Mouse (Mus musculus) heart, embryonic 10.5 days (tissue): Measurements from ENCODE around the gene Gm14124. TPM values are rescaled to one million over a fixed set of nuclear protein-coding genes. Genes with fewer than 3 reads are reported as not detected.
A peak's percentile ranks its signal among the peaks of the same experiment; 100 is the strongest.
"Not testable (repeated sequence)": the region's sequence is repeated elsewhere in the genome, so short reads cannot be mapped to it uniquely, and the experiment has no call there.

Experiments used
- DNase-seq: peaks from one replicate; pipeline ENCODE4 v3.0.0-alpha.2; 2017; ENCODE audit warnings: low spot score
- H3K27ac ChIP-seq: fragments of 300-500 bp; sonication (generic); 2 replicates; pipeline ENCODE4 v1.5.1; 2016; ENCODE audit warnings: mild to moderate bottlenecking
- H3K27me3 ChIP-seq: fragments of 300-500 bp; sonication (generic); 2 replicates; pipeline ENCODE4 v1.6.1; 2016; ENCODE audit warnings: mild to moderate bottlenecking; ENCODE audit not compliant: poor library complexity, insufficient read depth, severe bottlenecking
- H3K36me3 ChIP-seq: fragments of 300-500 bp; sonication (generic); 2 replicates; pipeline ENCODE4 v1.6.1; 2016; ENCODE audit warnings: mild to moderate bottlenecking, moderate library complexity
- H3K4me1 ChIP-seq: fragments of 300-500 bp; sonication (generic); 2 replicates; pipeline ENCODE4 v1.6.1; 2016; ENCODE audit warnings: mild to moderate bottlenecking
- H3K4me3 ChIP-seq: fragments of 300-500 bp; sonication (generic); 2 replicates; pipeline ENCODE4 v1.5.1; 2016; ENCODE audit warnings: mild to moderate bottlenecking, moderate library complexity
- H3K9me3 ChIP-seq: fragments of 300-500 bp; sonication (generic); 2 replicates; pipeline ENCODE4 v1.6.1; 2016; ENCODE audit warnings: mild to moderate bottlenecking, moderate library complexity
- WGBS: fragments of 180-500 bp; shearing (Covaris S2); methylation state at CpG from one replicate; pipeline ENCODE4 v1.1.7; 2016; 5-methylcytosine and 5-hydroxymethylcytosine counted together
- polyA plus RNA-seq: library from polyadenylated mRNA; unstranded; fragments of >200 nt; fragmentation: Nextera tagmentation; extraction: Ambion mirVana; gene quantifications from 2 replicates; pipeline ENCODE4 v1.2.1, GENCODE M21; 2016

Gm14124 gene
- not detected in 2 replicates for polyA plus RNA-seq

GRCm38 (mm10) chr2:150257291-150257690, at the start of gene Gm14124:
TSS of gene Gm14124 (plus strand) at chr2:150257517.
- WGBS, result 81% methylated on average over 4 of the region's 4 CpGs
- H3K9me3 ChIP-seq, H3K4me1 ChIP-seq, H3K27me3 ChIP-seq, H3K27ac ChIP-seq, H3K4me3 ChIP-seq, H3K36me3 ChIP-seq, DNase-seq: not testable (repeated sequence)

- WGBS, result 1% methylated on average over 15 of the region's 15 CpGs
- H3K27ac ChIP-seq, result peak within 1 kb of the TSS; percentile 79; the same call in 1 of the 2 replicates
These were observed 39.5 kb upstream of the Gm14124 start, which contains the start of gene Zfp937 for GRCm38 (mm10) chr2:150217600-150218362. TSS of gene Zfp937 (plus strand) at chr2:150218073.

DNA sequence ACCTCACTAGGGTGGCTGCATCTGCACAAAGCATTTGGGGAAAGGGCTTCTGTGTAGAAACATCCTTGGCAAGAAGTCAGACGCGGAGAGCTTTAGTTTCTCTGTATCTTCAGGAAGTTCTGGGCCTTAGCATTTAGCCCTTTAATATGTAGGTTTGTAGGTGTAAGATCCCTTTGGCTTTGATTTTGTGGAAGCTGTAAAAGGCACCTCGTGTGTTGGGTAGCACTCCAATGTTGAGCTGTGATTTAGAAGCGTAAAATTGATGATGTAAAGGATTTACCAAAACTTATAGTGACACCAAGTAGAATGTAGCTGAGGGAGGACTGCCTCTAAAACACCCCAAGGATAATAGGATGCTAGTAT, 39.0 kb upstream of the Gm14124 start:
- H3K4me1 ChIP-seq, H3K9me3 ChIP-seq, H3K36me3 ChIP-seq, DNase-seq, H3K27me3 ChIP-seq: not testable (repeated sequence)
- H3K4me3 ChIP-seq, result peak overlapping the region; percentile 53
- H3K27ac ChIP-seq, result peak overlapping the region; percentile 79; the same call in 1 of the 2 replicates
- WGBS, result 20% methylated on average over 4 of the region's 4 CpGs

More at GRCm38 (mm10) chr2:150217600-150218362, 39.5 kb upstream of the Gm14124 start, which contains the start of gene Zfp937:
- peak; percentile 78 for DNase-seq
- H3K27me3 ChIP-seq, H3K4me1 ChIP-seq, H3K9me3 ChIP-seq, H3K36me3 ChIP-seq: not testable (repeated sequence)
- peak within 1 kb of the TSS; percentile 53 for H3K4me3 ChIP-seq

DNA sequence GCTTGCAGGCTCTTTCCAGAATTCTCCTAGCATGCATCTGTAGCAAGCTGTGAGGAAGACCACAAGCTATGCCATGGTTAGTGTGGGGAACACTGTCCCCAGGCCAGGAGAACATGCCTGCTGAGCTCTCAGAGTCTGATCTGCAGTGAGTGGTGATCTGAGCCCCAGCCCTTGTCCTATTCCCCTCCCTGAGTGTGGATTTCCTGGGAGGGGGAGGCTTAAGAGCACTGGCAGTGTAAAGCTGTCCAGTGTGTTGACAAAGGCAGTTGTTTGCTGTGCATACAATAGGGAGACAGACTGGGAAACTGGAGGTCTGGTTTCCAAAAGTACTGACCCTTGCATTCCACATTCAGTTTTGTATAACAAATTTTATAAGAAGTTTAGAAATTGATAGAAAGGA, 34.1 kb upstream of the Gm14124 start:
- H3K27ac ChIP-seq, H3K4me3 ChIP-seq, H3K9me3 ChIP-seq, H3K36me3 ChIP-seq, H3K4me1 ChIP-seq, DNase-seq, H3K27me3 ChIP-seq: not testable (repeated sequence)

DNA sequence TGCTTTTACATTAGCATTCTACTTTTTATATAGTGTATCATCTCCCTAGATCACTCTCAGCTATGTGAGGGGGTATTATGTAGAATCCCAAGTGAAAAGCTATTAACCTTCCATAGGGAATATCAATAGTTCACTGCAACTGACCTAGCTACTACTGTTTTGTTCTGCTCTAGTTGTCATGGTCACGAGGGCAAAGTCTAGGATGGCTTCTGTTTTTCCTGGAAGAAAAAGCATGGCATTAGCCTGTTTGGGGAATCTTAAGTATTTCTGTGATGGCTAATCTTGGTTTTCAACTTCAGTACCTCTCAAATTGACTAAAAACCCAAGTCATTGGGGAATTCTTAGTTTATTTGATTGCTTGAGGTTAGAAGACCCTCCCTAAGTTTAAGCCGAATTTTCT, 14.1 kb upstream of the Gm14124 start:
- Histone ChIP-seq H3K9me3 (peaks cover 11% of the 10 kb centered on the region), H3K27me3 (no peaks in the 10 kb centered on the region), H3K27ac (no peak overlapping the region), H3K4me1 (no peaks in the 10 kb centered on the region), H3K4me3 (no peak overlapping the region), H3K36me3 (peaks cover 13% of the 10 kb centered on the region)
- DNase-seq, result no peak
- WGBS, result 76% methylated on average over 2 of the region's 2 CpGs

DNA sequence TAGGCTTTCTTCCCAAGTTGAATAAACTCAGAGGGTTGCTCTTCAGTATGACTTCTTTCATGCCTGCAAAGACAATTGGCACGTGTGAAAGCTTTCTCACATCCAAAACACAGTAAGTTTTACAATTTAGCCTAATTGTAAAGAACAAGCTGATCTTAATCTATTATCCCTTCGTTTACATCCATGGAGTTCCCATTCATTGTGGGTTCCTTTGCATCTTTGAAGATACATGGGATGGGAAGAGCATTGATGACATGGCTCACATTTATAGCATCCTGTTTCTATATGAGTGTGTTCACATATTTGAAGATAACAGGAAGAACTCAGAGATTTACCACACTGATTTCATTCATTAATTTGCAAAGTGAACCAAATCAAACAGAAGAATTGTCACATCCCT, 1.8 kb upstream of the Gm14124 start, which contains the start of gene Gm21994:
Gene Gm21994 (minus strand): TSS at position 101 of the 400 bp plus-strand sequence.
- H3K27me3 ChIP-seq, H3K27ac ChIP-seq, H3K4me3 ChIP-seq, H3K4me1 ChIP-seq, H3K36me3 ChIP-seq, DNase-seq, H3K9me3 ChIP-seq: not testable (repeated sequence)
- 49% methylated on average over 2 of the region's 2 CpGs for WGBS

DNA sequence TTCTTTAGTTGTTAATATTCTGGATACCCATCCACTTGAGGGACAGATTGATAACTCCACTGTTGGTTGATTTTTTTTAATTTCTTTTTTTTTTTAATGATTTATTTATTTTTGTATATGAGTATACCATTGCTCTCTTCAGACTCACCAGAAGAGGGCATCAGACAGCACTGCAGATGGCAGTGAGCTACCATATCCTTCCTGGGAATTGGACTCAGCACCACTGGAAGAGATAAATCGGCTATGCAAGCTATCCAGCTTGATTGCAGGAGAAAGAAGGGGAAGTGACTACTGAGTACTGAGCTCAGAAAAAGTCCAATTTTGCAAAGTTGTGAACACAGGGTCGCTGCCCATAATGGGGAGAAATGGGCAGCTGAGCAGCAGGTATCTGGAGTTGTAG, 456 bp upstream of the Gm14124 start:
- not testable (repeated sequence) for H3K4me1 ChIP-seq, H3K9me3 ChIP-seq, DNase-seq, H3K36me3 ChIP-seq, H3K27me3 ChIP-seq, H3K4me3 ChIP-seq, H3K27ac ChIP-seq
- WGBS, result 59% methylated on average over 2 of the region's 2 CpGs

- 65% methylated on average over 6 of the region's 6 CpGs for WGBS
- Histone ChIP-seq H3K9me3 (no peaks in the 10 kb centered on the region), H3K4me3 (no peak overlapping the region), H3K36me3 (no peaks in the 10 kb centered on the region), H3K4me1 (no peaks in the 10 kb centered on the region), H3K27me3 (no peaks in the 10 kb centered on the region), H3K27ac (no peak overlapping the region)
- DNase-seq, result no peak
These were observed 36.4 kb downstream of the Gm14124 start for GRCm38 (mm10) chr2:150293669-150294068.

GRCm38 (mm10) chr2:150299096-150299495, 41.8 kb downstream of the Gm14124 start:
- no peaks in the 10 kb centered on the region for H3K36me3 ChIP-seq
- H3K4me1 ChIP-seq, result no peaks in the 10 kb centered on the region
- no peak for DNase-seq
- WGBS, result 48% methylated on average over 1 of the region's 1 CpGs
- H3K27me3 ChIP-seq, result no peaks in the 10 kb centered on the region
- H3K4me3 ChIP-seq, result no peak overlapping the region
- H3K27ac ChIP-seq, result no peak overlapping the region
- H3K9me3 ChIP-seq, result no peaks in the 10 kb centered on the region

- Histone ChIP-seq H3K4me1 (no peaks in the 10 kb centered on the region), H3K4me3 (no peak overlapping the region), H3K27me3 (no peaks in the 10 kb centered on the region), H3K36me3 (no peaks in the 10 kb centered on the region), H3K9me3 (no peaks in the 10 kb centered on the region), H3K27ac (no peak overlapping the region)
- no peak for DNase-seq
- WGBS, result 84% methylated on average over 10 of the region's 10 CpGs
These were observed 50.0 kb downstream of the Gm14124 start for GRCm38 (mm10) chr2:150307183-150307773.

DNA sequence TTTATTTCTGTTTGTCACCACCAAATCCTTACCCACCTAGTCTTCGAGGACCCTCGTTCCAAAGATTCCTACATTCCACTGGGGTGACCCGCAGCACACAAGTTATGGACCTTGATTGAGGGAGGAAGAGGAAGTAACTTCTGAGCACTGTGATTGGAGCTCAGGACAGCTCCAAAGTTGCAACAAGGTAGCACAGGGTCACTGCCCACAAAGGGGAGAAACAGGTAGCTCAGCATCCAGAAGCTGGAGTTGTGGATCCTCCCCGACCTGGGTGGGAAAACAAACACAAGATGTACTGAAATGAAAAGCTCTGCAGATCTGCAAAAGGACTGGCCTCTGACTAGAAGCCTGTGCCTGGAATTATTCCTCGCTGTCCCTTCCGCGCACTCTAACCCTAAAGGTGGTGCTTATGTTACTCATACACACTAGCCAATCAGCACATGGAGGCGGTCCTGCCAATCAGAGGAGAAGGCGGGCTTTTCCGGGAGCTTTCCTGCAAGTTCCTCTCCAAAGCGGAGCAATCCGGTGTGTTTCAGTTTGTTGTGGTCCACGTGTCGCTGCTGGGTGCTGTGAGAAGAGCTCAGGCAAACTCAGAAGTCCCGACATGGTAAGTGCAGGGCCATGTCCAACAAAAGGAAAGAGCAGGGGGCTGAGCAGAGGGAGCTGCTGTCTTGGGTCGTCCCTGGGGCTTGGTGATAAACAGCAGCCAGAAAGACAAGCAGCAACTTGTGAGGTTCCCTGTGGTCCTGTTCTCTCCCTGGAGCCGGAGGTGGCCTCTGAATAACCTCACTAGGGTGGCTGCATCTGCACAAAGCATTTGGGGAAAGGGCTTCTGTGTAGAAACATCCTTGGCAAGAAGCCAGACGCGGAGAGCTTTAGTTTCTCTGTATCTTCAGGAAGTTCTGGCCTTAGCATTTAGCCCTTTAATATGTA, 53.9 kb downstream of the Gm14124 start:
- H3K4me1 ChIP-seq, H3K9me3 ChIP-seq, H3K27me3 ChIP-seq: not testable (repeated sequence)
- DNase-seq, result peak; percentile 96
- H3K36me3 ChIP-seq, result peaks cover 15% of the 10 kb centered on the region
- peak overlapping the region; percentile 63 for H3K4me3 ChIP-seq
- WGBS, result 10% methylated on average over 19 of the region's 19 CpGs
- H3K27ac ChIP-seq, result peak overlapping the region; percentile 86

DNA sequence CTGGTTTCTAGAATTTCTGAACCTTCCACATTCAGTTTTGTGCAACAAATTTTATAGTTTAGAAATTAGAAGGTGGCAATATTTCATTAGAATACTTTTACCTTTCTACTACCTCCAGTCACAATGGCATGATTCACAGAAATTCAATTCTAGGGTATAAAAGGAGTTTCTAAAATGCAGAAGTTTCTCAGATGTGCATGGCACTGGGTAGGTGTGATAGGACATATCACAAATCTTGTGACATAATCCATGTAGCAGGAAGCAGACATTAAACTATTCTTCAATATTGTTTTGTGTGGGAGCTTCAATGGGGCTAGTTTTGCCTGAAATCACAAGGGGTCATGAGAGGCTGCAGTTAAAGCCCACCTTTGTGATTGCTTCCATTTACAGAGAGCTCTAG, 58.8 kb downstream of the Gm14124 start:
- Histone ChIP-seq H3K27me3 (no peaks in the 10 kb centered on the region), H3K9me3 (peaks cover 2% of the 10 kb centered on the region; the same call in 1 of the 2 replicates), H3K4me3 (no peak overlapping the region), H3K4me1 (no peaks in the 10 kb centered on the region), H3K27ac (no peak overlapping the region), H3K36me3 (peaks cover 43% of the 10 kb centered on the region)
- DNase-seq, result no peak

- 92% methylated on average over 1 of the region's 1 CpGs for WGBS
- H3K4me1 ChIP-seq, result no peaks in the 10 kb centered on the region
- H3K9me3 ChIP-seq, result peaks cover 2% of the 10 kb centered on the region; the same call in 1 of the 2 replicates
- H3K27me3 ChIP-seq, result no peaks in the 10 kb centered on the region
- peaks cover 53% of the 10 kb centered on the region for H3K36me3 ChIP-seq
- DNase-seq, result no peak
- no peak overlapping the region for H3K4me3 ChIP-seq
- H3K27ac ChIP-seq, result no peak overlapping the region
These were observed 61.7 kb downstream of the Gm14124 start for GRCm38 (mm10) chr2:150318973-150319372.
